Mouse (Mus musculus) intestine, embryonic 16.5 days (tissue): ENCODE data around the gene Zbtb8os. TPM values are rescaled to one million over a fixed set of nuclear protein-coding genes. Genes with fewer than 3 reads are reported as not detected.

Experiments used
- ATAC-seq: fragments of 200-750 bp; cut with Nextera tagmentation; 2 replicates; pipeline ENCODE4 v1.8.0; 2017; ENCODE audit warnings: moderate TSS enrichment, moderate library complexity
- H3K27ac ChIP-seq: fragments of 300-500 bp; sonication (generic); 2 replicates; pipeline ENCODE4 v1.5.1; 2014; ENCODE audit warnings: mild to moderate bottlenecking, low read length
- H3K27me3 ChIP-seq: fragments of 300-500 bp; sonication (generic); replicated peaks from 2 replicates; pipeline ENCODE4 v1.6.1; 2014; ENCODE audit warnings: low read length, control low read depth, mixed read lengths; ENCODE audit not compliant: control insufficient read depth, insufficient read depth
- H3K36me3 ChIP-seq: fragments of 300-500 bp; sonication (generic); 2 replicates; pipeline ENCODE4 v1.6.1; 2014; ENCODE audit warnings: low read length, control low read depth; ENCODE audit not compliant: control insufficient read depth, insufficient read depth
- H3K4me1 ChIP-seq: fragments of 300-500 bp; sonication (generic); 2 replicates; pipeline ENCODE4 v1.6.1; 2014; ENCODE audit warnings: low read length, control low read depth, mixed read lengths; ENCODE audit not compliant: control insufficient read depth, insufficient read depth
- H3K4me2 ChIP-seq: fragments of 300-500 bp; sonication (generic); 2 replicates; pipeline ENCODE4 v1.6.1; 2014; ENCODE audit warnings: low read depth, low read length, control low read depth
- H3K4me3 ChIP-seq: fragments of 300-500 bp; sonication (generic); 2 replicates; pipeline ENCODE4 v1.5.1; 2014; ENCODE audit warnings: mild to moderate bottlenecking, low read length
- H3K9ac ChIP-seq: fragments of 300-500 bp; sonication (generic); 2 replicates; pipeline ENCODE4 v1.6.1; 2014; ENCODE audit warnings: low read depth, low read length
- H3K9me3 ChIP-seq: fragments of 300-500 bp; sonication (generic); 2 replicates; pipeline ENCODE4 v1.6.1; 2016; ENCODE audit warnings: low read length, control low read depth; ENCODE audit not compliant: control insufficient read depth
- WGBS: fragments of 180-500 bp; shearing (Covaris S2); extraction: QIAGEN DNeasy Blood & Tissue Kit; methylation state at CpG from one replicate; pipeline ENCODE4 v1.1.7; 2014; 5-methylcytosine and 5-hydroxymethylcytosine counted together
- polyA plus RNA-seq: library from polyadenylated mRNA; unstranded; fragments of >200 nt; fragmentation: Nextera tagmentation; extraction: Ambion mirVana; gene quantifications from 2 replicates; pipeline ENCODE4 v1.2.1, GENCODE M21; 2015

Gene Zbtb8os
- polyA plus RNA-seq, 1 experiment from 2014 or later, result 64.2 TPM

DNA sequence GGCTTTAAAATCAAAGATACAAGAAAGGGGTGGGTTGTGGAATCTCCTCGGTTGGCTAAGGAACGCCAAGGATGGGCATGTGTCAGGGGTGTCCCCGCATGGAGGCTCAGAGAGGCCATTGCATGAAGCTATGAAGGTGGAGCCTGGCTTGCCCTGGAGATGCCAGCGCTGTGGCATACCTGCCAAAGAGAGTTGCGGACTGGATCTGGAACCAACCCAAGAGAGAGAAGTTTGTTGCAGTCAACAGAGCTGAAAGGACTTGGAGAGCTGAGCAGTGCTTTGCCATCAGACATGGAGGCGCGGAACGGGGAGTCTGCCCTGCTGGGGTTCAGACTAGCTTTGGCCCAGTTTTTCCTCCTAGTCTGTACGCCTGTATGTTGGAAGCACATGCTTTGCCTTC is 28.0 kb downstream of the Zbtb8os start:
- Histone ChIP-seq H3K4me1 (no peaks in the 10 kb centered on the region), H3K27me3 (no peaks in the 10 kb centered on the region), H3K4me2 (no peak overlapping the region), H3K4me3 (no peak overlapping the region), H3K36me3 (peaks cover 7% of the 10 kb centered on the region), H3K27ac (no peak overlapping the region), H3K9ac (no peak overlapping the region), H3K9me3 (no peaks in the 10 kb centered on the region)
- 91% methylated on average over 9 of the region's 9 CpGs for WGBS
- ATAC-seq, result no peak

DNA sequence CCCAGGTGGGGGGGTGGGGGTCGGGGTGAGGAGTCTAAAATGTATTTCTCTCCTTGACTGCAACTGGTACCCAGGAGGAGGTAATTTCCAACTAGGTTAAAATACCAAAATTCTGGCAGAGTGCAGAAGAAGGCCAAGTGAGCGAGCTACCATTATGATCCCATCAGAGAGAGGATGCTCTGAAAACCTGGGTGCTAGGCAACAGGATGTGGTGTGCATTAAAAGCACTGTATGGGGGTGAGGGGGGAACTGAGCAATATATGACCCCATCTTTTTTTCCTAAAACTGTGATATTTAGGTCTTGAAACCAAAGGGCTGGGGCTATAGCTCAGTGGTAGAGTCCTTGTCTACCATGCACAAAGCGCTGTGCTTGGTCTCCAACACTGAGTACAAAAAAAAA is 28.9 kb downstream of the Zbtb8os start:
- no peaks in the 10 kb centered on the region for H3K9me3 ChIP-seq
- ATAC-seq, result no peak
- H3K27me3 ChIP-seq, result no peaks in the 10 kb centered on the region
- H3K27ac ChIP-seq, result no peak overlapping the region
- H3K4me2 ChIP-seq, result no peak overlapping the region
- H3K4me1 ChIP-seq, result no peaks in the 10 kb centered on the region
- H3K9ac ChIP-seq, result no peak overlapping the region
- H3K36me3 ChIP-seq, result peaks cover 11% of the 10 kb centered on the region
- WGBS, result 89% methylated on average over 3 of the region's 3 CpGs
- no peak overlapping the region for H3K4me3 ChIP-seq

GRCm38 (mm10) chr4:129365224-129365623 is 29.7 kb downstream of the Zbtb8os start:
- H3K27me3 ChIP-seq, result no peaks in the 10 kb centered on the region
- no peaks in the 10 kb centered on the region for H3K9me3 ChIP-seq
- no peaks in the 10 kb centered on the region for H3K4me1 ChIP-seq
- ATAC-seq, result no peak
- H3K27ac ChIP-seq, result no peak overlapping the region
- peaks cover 6% of the 10 kb centered on the region for H3K36me3 ChIP-seq
- WGBS, result 81% methylated on average over 5 of the region's 5 CpGs
- H3K4me3 ChIP-seq, result no peak overlapping the region
- no peak overlapping the region for H3K9ac ChIP-seq
- no peak overlapping the region for H3K4me2 ChIP-seq

DNA sequence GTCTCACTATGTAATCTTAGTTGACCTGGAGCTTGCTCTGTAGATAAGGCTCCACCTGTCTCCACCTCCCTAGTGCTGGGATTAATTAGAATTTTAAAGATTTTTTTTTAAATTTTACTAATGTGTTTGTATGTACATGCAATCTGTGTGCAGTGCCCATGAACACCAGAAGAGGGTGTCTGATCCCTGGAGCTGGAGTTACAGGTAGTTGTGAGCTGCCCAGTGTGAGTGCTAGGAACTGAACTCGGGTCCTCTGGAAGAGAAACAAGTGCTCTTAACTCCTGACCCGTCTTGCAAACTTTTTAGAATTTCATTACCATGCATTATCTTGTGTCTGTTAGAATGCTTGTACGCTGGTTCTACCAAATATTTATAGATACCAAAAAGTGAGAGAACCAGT is 35.9 kb downstream of the Zbtb8os start:
- H3K27me3 ChIP-seq, result no peaks in the 10 kb centered on the region
- H3K4me2 ChIP-seq, result no peak overlapping the region
- no peaks in the 10 kb centered on the region for H3K9me3 ChIP-seq
- H3K4me1 ChIP-seq, result peaks cover 10% of the 10 kb centered on the region
- H3K4me3 ChIP-seq, result no peak overlapping the region
- H3K27ac ChIP-seq, result no peak overlapping the region
- ATAC-seq, result no peak
- H3K9ac ChIP-seq, result no peak overlapping the region
- WGBS, result 92% methylated on average over 3 of the region's 3 CpGs
- peaks cover 5% of the 10 kb centered on the region; the same call in 1 of the 2 replicates for H3K36me3 ChIP-seq

DNA sequence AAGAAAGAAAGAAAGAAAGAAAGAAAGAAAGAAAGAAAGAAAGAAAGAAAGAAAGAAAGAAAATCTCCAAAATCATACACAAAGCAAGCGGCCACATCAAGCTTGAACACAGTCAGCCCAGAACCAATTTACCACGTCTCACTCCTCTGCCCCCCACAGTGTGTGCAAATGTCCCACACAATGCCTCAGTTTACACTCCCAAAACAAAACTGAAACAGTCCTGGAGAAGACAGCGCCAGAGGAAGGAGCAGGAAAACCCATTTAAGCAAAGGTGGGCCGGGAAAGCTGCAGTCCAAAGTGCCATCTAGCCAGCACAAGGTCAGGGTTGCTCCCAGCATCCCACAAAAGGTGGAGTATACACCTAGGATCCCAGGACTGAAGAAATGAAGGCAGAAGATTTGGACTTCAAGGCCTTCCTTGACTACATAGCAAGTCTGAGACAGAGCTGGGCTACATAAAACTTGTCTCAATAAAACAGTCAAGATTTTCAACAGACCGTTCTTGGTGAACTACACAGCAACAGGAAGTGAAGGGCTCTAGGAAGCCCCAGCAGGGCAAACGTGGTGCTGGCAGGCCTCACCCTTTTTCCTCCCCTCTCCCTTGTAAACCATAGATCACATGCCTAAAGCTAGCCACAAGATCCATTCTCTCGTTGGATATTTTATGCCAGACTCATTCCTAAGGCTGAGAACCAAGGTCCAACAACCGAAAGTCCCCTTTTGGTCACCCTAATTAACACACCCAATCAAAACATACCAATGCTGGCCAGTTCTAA is 37.9 kb downstream of the Zbtb8os start:
- H3K9me3 ChIP-seq, result no peaks in the 10 kb centered on the region
- H3K36me3 ChIP-seq, result peaks cover 5% of the 10 kb centered on the region; the same call in 1 of the 2 replicates
- H3K4me3 ChIP-seq, result no peak overlapping the region
- WGBS, result 41% methylated on average over 8 of the region's 8 CpGs
- H3K27ac ChIP-seq, result peak overlapping the region; percentile 63
- peaks cover 10% of the 10 kb centered on the region for H3K4me1 ChIP-seq
- H3K9ac ChIP-seq, result no peak overlapping the region
- no peak overlapping the region; the same call in 1 of the 2 replicates for H3K4me2 ChIP-seq
- peak; percentile 34; the same call in 1 of the 2 replicates for ATAC-seq
- H3K27me3 ChIP-seq, result no peaks in the 10 kb centered on the region

- Histone ChIP-seq H3K4me2 (no peak overlapping the region), H3K27ac (no peak overlapping the region), H3K36me3 (no peaks in the 10 kb centered on the region), H3K27me3 (no peaks in the 10 kb centered on the region), H3K9me3 (no peaks in the 10 kb centered on the region), H3K4me1 (peaks cover 10% of the 10 kb centered on the region), H3K9ac (no peak overlapping the region), H3K4me3 (no peak overlapping the region)
- WGBS, result 54% methylated on average over 11 of the region's 11 CpGs
- ATAC-seq, result peak; percentile 45; the same call in 1 of the 2 replicates
These were observed 38.8 kb downstream of the Zbtb8os start for GRCm38 (mm10) chr4:129374219-129374755.

DNA sequence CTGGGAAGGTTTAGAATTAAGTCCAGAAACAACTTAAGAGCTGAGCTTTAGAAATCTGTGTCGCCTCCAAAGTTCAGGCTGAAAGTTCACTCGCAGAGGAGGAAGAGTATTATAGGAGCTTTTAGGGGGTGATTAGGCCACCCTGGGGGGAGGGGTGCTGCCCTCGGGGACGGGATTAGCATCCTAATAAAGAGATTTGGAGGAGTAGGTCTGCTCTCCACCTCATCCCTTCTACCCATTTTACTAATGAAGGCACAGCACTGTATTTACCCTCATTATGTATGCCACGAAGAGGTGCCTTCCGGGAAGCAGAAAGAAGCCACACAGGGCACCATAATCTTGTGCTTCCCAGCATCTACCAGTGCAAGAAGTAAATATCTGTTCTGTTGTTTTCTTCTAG is 39.5 kb downstream of the Zbtb8os start:
- Histone ChIP-seq H3K4me1 (peaks cover 10% of the 10 kb centered on the region), H3K9me3 (no peaks in the 10 kb centered on the region), H3K9ac (no peak overlapping the region), H3K27me3 (no peaks in the 10 kb centered on the region), H3K36me3 (no peaks in the 10 kb centered on the region), H3K27ac (no peak overlapping the region), H3K4me2 (no peak overlapping the region), H3K4me3 (no peak overlapping the region)
- 48% methylated on average over 6 of the region's 6 CpGs for WGBS
- ATAC-seq, result no peak

DNA sequence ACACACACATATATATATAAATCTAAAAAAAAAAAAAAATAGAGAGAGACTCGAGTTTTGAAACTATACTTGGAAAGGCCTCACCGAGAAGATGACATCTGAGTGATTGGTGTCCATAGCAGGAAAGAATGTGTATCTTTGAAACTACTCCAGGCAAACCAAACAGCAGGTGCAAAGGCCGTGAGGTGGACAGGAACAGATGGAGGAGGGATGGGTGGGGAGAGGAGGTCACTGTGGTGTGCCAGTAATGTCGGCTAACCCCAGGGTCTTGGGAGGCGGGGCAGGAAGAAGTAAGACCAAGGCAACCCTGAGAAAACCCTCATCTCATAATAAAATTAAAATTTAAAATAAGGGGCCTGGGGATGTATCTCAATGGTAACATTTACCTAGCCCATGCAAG is 40.3 kb downstream of the Zbtb8os start:
- ATAC-seq, result no peak
- Histone ChIP-seq H3K9me3 (no peaks in the 10 kb centered on the region), H3K4me1 (peaks cover 10% of the 10 kb centered on the region), H3K9ac (no peak overlapping the region), H3K36me3 (no peaks in the 10 kb centered on the region), H3K4me3 (no peak overlapping the region), H3K4me2 (no peak overlapping the region), H3K27me3 (no peaks in the 10 kb centered on the region), H3K27ac (no peak overlapping the region)
- 78% methylated on average over 5 of the region's 5 CpGs for WGBS

GRCm38 (mm10) chr4:129376961-129377545 is 41.6 kb downstream of the Zbtb8os start:
- Histone ChIP-seq H3K4me2 (peak overlapping the region; percentile 56), H3K36me3 (no peaks in the 10 kb centered on the region), H3K9me3 (no peaks in the 10 kb centered on the region), H3K27ac (peak overlapping the region; percentile 89), H3K27me3 (no peaks in the 10 kb centered on the region), H3K9ac (peak overlapping the region; percentile 94), H3K4me3 (peak overlapping the region; percentile 81), H3K4me1 (peaks cover 10% of the 10 kb centered on the region)
- under 1% methylated on average over 63 of the region's 68 CpGs for WGBS
- ATAC-seq, result peak; percentile 64
